Mouse (Mus musculus): ENCODE data around the gene Hccs. TPM values are rescaled to one million over a fixed set of nuclear protein-coding genes. Genes with fewer than 3 reads are reported as not detected.

Gene Hccs
- total RNA-seq, 2 experiments from 2014 or later = 9.8 to 12.2 TPM

- no peak for ATAC-seq (replicated peaks; ENCODE audit: low FRiP score, poor library complexity, severe bottlenecking)
Measured at GRCm38 (mm10) chrX:169220064-169220463, 100.1 kb downstream of the Hccs start.

DNA sequence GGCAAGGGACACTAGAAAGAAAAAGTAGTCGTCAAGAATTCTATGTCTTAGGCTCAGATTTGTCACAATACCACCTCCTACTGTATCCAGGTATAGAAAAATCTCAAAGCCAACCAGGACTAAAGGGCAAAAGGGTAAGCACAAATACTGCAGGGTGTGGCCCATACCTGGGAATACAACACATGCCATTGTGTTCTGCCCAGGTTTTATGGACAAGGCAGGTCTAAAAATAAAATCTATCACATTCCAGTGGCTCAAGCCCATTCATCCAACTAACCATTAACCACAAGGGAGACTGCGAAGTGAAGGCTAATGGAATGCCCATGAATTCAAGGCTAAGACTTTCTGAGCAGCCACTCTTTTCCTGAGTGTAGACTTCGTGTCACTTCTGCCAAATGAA is 110.2 kb downstream of the Hccs start:
- no peak for ATAC-seq (replicated peaks; ENCODE audit: low FRiP score, poor library complexity, severe bottlenecking)

Other genes starting within 250 kb of the Hccs start
- gene Amelx, start 133.2 kb downstream of the Hccs start, total RNA-seq (2015; ENCODE audit: low replicate concordance) = not detected in 2 replicates
- gene Amelx, start 133.2 kb downstream of the Hccs start, total RNA-seq (2017; ENCODE audit: low replicate concordance) = not detected in 2 replicates

All from erythroid progenitor cell, adult 5-6 weeks (primary cell).